Mouse (Mus musculus) heart, adult 18-20 months (tissue): Measurements from ENCODE around the gene Dhrs13. TPM values are rescaled to one million over a fixed set of nuclear protein-coding genes. Genes with fewer than 3 reads are reported as not detected.
"Not testable (repeated sequence)": the region's sequence is repeated elsewhere in the genome, so short reads cannot be mapped to it uniquely, and the experiment has no call there.

Experiments
- DNase-seq, 2 experiments: peaks; one replicate each; pipeline ENCODE4 v3.0.0; 2021 to 2022; ENCODE audit warnings: mixed read lengths in 1 of 2
- total RNA-seq, 2 experiments: library from RNA; stranded (reverse); gene quantifications; 2 replicates each; pipeline ENCODE4 v1.2.3; 2021

Gene Dhrs13
- total RNA-seq, 2 experiments from 2014 or later, result 4.1 to 5.2 TPM

GRCm38 (mm10) chr11:78042290-78042870 is 10.3 kb downstream of the Dhrs13 start:
- not testable (repeated sequence) for DNase-seq

- peak; percentile 89 to 94 for DNase-seq
Measured at GRCm38 (mm10) chr11:78044758-78045251, 12.7 kb downstream of the Dhrs13 start.

- DNase-seq, result not testable (repeated sequence)
Measured at GRCm38 (mm10) chr11:78048637-78049036, 16.6 kb downstream of the Dhrs13 start.

- no peak for DNase-seq
Measured at GRCm38 (mm10) chr11:78053078-78053477, 21.0 kb downstream of the Dhrs13 start.

- DNase-seq, result no peak
Measured at GRCm38 (mm10) chr11:78056946-78057345, 24.9 kb downstream of the Dhrs13 start.

- peak; percentile 79 to 87 for DNase-seq
Measured at GRCm38 (mm10) chr11:78059833-78060757, 28.0 kb downstream of the Dhrs13 start.

- no peak for DNase-seq
Measured at GRCm38 (mm10) chr11:78062563-78062962, 30.5 kb downstream of the Dhrs13 start.

GRCm38 (mm10) chr11:78065906-78066305 is 33.8 kb downstream of the Dhrs13 start:
- DNase-seq, result no peak

GRCm38 (mm10) chr11:78066641-78067040 is 34.6 kb downstream of the Dhrs13 start:
- no peak for DNase-seq

- DNase-seq, result no peak
Measured at GRCm38 (mm10) chr11:78067566-78067965, 35.5 kb downstream of the Dhrs13 start.

- DNase-seq, result no peak
Measured at GRCm38 (mm10) chr11:78069130-78069529, 37.0 kb downstream of the Dhrs13 start.

GRCm38 (mm10) chr11:78069646-78070045 is 37.6 kb downstream of the Dhrs13 start:
- DNase-seq, result no peak

GRCm38 (mm10) chr11:78071938-78072337 is 39.9 kb downstream of the Dhrs13 start:
- DNase-seq, result no peak

GRCm38 (mm10) chr11:78072425-78073130 is 40.5 kb downstream of the Dhrs13 start:
- no peak for DNase-seq

GRCm38 (mm10) chr11:78073577-78074276 is 41.6 kb downstream of the Dhrs13 start:
- no peak for DNase-seq

- DNase-seq, result no peak
Measured at GRCm38 (mm10) chr11:78074277-78074652, 42.2 kb downstream of the Dhrs13 start.

- no peak for DNase-seq
Measured at GRCm38 (mm10) chr11:78074666-78075065, 42.6 kb downstream of the Dhrs13 start.

- peak; percentile 87 to 90 for DNase-seq
Measured at GRCm38 (mm10) chr11:78079961-78080921, 48.2 kb downstream of the Dhrs13 start, which contains the start of gene Eral1. Gene Eral1, minus strand, starts transcription at chr11:78080383.

GRCm38 (mm10) chr11:78083595-78083994 is 51.5 kb downstream of the Dhrs13 start:
- DNase-seq, result no peak

GRCm38 (mm10) chr11:78086925-78087479 is 54.9 kb downstream of the Dhrs13 start:
- no peak for DNase-seq
